Mouse (Mus musculus) embryonic fibroblast, embryonic 13.5 days (primary cell): ENCODE measurements at regions not wholly inside any gene's neighbourhood (a gene's known extent, or its start where the extent isn't known, plus 50 kb on each side); places are given as distances from the start of the nearest gene placed in this dataset.
"Not testable (repeated sequence)": the region's sequence is repeated elsewhere in the genome, so short reads cannot be mapped to it uniquely, and the experiment has no call there.

Experiments
- H3K27ac ChIP-seq: 2 replicates; pipeline ENCODE4 v1.5.1; 2012; ENCODE audit warnings: low read length, control low read depth, inconsistent platforms; ENCODE audit not compliant: insufficient read depth
- H3K4me1 ChIP-seq: 2 replicates; pipeline ENCODE4 v1.6.1; 2011; ENCODE audit warnings: low read length; ENCODE audit not compliant: control insufficient read depth, insufficient read depth
- H3K4me3 ChIP-seq: 2 replicates; pipeline ENCODE4 v1.5.1; 2011; ENCODE audit warnings: mild to moderate bottlenecking, control low read depth, low read length; ENCODE audit not compliant: insufficient read depth
- CTCF ChIP-seq: IDR thresholded peaks from 2 replicates; pipeline ENCODE4 v1.5.1; 2011; ENCODE audit warnings: mild to moderate bottlenecking, control low read depth, low read length, moderate library complexity, borderline replicate concordance; ENCODE audit not compliant: insufficient read depth
- POLR2A ChIP-seq: IDR thresholded peaks from 2 replicates; pipeline ENCODE4 v1.6.1; 2011; ENCODE audit warnings: low read depth, mild to moderate bottlenecking, control low read depth, low read length, moderate library complexity

DNA sequence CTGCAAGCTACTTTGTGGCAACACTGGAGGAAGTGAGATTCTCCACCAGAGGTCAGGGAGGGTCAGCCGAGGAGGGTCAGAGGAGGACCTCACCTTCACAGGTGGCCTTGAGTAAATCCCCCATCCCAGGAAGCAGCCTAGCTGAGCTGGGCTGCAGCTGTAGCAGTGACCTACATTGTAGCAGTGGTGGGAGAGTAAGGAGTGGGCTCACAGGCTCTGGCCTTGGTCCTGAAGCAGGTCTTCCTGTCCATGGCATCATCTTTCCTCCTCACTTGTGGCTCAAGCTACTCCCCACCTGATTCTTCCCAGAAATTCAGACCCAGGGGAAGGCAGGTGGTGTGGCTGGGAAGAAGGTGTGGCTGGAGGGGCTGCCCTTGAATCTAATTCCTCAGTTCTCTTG is 84.3 kb downstream of the 1810013L24Rik start:
- H3K4me3 ChIP-seq, H3K27ac ChIP-seq, H3K4me1 ChIP-seq: not testable (repeated sequence)

DNA sequence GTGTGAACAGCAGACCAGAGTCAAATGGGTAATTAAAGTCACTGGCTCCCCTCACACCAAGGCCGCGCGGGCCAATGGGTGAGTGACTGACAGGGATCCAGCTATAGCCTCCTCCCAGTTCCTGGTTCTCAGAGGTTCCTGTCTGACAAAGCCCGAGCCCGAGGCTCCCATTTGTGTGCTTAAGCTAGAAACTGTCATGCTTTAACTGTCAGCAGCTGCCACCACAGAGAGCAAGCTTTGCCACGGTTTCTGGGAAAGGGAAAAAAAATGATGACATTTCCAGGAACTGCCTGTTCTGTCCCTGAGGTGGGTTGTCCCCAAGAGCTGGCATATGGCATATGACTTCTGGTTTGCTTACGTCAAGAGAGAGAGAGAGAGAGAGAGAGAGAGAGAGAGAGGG is 86.2 kb downstream of the 1810013L24Rik start:
- no peak overlapping the region for H3K4me3 ChIP-seq
- no peak overlapping the region for H3K27ac ChIP-seq
- no peaks in the 10 kb centered on the region for H3K4me1 ChIP-seq
- TF ChIP-seq CTCF: no peak
- TF ChIP-seq POLR2A: no peak

DNA sequence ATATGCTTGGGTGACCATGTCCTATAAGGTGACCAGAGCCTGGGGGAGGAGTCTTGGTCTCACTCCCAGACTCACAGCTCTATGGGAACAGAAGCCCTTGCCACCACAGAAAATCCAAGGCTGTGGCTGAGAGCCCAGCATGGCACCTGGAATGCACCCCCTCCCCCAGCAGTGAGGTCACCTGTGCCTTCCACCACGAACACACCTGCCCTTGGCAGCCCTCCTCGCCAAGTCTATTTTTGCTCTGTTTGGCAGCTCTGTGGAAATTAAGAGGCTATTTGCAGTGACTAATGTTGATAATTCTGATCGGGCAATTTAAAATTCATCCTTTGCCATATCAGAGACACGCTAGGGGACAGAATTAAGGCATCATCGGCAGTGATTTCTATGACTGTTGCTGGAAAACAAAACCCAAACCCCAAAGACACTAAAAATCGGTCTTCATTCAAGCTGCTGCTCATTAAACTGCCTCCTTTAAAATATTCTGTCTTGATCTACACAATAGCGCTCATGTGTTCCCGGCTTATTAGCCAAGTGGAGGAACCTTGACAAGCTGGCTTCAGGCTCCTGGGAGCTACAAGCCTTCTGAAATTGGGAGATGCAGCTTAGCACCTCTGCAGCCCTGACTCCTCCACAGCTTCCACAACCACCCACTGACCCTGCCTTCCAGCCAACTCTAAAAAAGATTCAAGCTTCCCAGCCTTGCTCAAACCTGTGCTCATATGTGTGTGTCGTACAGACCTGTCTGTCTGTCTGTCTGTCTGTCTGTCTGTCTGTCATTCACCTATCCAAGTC is 89.0 kb downstream of the 1810013L24Rik start:
- Histone ChIP-seq H3K4me1 (no peaks in the 10 kb centered on the region), H3K4me3 (no peak overlapping the region), H3K27ac (no peak overlapping the region)
- no peak for TF ChIP-seq POLR2A
- TF ChIP-seq CTCF: no peak

DNA sequence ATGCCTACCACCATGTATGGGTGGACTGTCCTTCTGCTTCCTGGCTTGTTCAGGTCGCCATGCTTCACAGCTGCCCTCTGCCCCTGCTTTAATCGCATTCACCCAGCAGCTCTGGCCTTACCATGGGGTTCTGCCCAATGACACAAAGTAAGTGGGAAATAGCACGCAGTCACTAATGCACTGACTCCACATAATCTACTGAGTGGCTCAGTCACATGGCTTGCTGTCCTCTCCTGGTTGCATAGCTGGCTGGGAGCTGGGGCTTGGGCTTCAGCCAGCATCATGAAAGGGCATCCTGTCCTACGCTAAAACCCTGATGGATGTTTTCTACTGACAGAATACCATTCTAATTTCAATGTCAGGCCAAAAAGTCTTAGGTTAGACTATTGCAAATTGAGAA is 94.8 kb downstream of the 1810013L24Rik start:
- Histone ChIP-seq H3K27ac (no peak overlapping the region), H3K4me3 (no peak overlapping the region), H3K4me1 (no peaks in the 10 kb centered on the region)
- TF ChIP-seq POLR2A (no peak), CTCF (no peak)

GRCm38 (mm10) chr16:8931961-8932360 is 102.1 kb downstream of the 1810013L24Rik start:
- TF ChIP-seq POLR2A: no peak
- TF ChIP-seq CTCF: no peak
- Histone ChIP-seq H3K4me3 (no peak overlapping the region), H3K4me1 (no peaks in the 10 kb centered on the region), H3K27ac (no peak overlapping the region)

DNA sequence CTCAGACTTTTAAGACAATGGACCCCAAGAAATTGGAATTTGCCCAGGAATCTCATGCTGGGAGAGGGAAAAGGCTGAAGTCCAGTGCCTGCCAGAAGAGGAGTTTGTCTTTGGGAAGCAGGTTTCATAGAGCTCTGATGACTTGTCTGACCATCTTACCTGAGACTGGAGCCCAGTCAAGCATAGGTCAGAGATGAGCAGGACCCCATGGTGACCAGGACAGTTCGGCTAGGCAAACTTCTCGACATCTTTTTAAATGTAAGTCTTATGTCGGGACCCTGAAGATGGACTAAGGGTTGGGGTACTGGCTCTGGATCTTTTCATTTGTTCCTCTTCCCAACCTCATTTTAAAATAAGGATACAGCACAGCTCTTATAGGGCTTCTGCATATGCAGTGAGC is 103.2 kb downstream of the 1810013L24Rik start:
- Histone ChIP-seq H3K4me1 (no peaks in the 10 kb centered on the region; the same call in 1 of the 2 replicates), H3K27ac (no peak overlapping the region), H3K4me3 (no peak overlapping the region)
- TF ChIP-seq POLR2A: no peak
- no peak for TF ChIP-seq CTCF

DNA sequence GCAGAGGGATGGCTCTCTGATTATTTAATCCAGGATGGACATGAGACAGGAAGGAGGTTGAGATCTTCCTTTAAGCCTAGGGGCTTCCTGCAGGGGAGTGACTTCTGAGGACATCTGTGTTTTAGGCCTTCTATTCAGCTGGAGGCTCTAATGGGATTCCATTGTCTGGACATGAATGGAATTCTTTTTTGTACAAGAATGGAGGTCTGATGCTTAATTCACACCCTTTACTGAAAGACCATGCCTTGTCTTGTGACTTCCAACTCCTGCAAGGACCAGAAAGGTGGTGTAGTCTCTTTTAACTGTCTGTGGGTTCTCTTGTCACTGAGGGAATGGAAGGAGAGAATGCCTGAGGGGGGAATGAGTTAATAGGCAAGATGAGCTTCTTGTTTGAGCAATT is 106.5 kb downstream of the 1810013L24Rik start:
- H3K4me3 ChIP-seq: no peak overlapping the region
- H3K27ac ChIP-seq: no peak overlapping the region
- no peak for TF ChIP-seq POLR2A
- H3K4me1 ChIP-seq: no peaks in the 10 kb centered on the region; the same call in 1 of the 2 replicates

DNA sequence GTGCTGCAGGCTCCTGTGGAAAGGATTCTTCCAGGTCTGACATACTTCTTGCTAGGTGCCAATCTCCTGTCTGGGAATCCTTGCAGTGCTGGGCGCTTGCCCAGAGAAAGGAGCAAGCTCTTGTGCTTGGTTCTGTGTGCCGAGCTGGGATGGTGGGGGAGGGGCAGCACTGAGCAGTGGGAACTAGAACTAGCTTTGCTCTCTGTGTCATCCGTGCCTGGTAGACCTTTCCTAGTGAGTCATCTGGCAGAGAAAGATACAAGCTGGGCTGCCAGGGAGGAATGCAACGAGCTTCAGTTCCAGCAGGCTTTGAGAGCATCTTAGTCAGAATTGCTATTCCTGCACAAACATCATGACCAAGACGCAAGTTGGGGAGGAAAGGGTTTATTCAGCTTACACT is 108.6 kb downstream of the 1810013L24Rik start:
- no peak overlapping the region for H3K4me3 ChIP-seq
- TF ChIP-seq POLR2A (no peak), CTCF (no peak)
- H3K4me1 ChIP-seq: no peaks in the 10 kb centered on the region; the same call in 1 of the 2 replicates
- no peak overlapping the region for H3K27ac ChIP-seq

GRCm38 (mm10) chr16:8939136-8939535 is 109.2 kb downstream of the 1810013L24Rik start:
- no peaks in the 10 kb centered on the region; the same call in 1 of the 2 replicates for H3K4me1 ChIP-seq
- no peak overlapping the region for H3K4me3 ChIP-seq
- TF ChIP-seq POLR2A (no peak), CTCF (no peak)
- H3K27ac ChIP-seq: no peak overlapping the region

GRCm38 (mm10) chr16:8944412-8945102 is 114.7 kb downstream of the 1810013L24Rik start:
- TF ChIP-seq CTCF: no peak
- no peak for TF ChIP-seq POLR2A
- Histone ChIP-seq H3K4me3 (no peak overlapping the region), H3K4me1 (no peaks in the 10 kb centered on the region), H3K27ac (no peak overlapping the region)

DNA sequence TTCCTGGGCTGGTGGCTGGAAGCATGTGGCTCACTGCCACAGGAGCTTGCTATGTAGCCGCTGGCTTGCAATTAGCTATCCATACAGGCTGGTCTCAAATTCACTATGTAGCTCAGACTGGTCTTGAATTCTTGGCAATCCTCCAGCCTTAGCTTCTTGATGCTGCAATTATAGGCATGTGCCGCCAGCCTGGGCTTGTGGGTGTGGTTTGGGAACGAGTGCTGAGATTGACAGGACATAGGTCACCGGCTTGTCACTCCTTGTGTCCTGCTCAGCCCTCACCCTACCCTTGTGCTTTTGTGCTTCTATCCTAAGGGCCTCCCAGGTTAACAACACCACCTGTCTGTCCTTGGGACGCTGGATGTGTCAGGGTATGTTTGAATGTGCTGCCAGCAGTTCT is 117.9 kb downstream of the 1810013L24Rik start:
- no peak overlapping the region for H3K4me3 ChIP-seq
- no peaks in the 10 kb centered on the region for H3K4me1 ChIP-seq
- no peak for TF ChIP-seq POLR2A
- TF ChIP-seq CTCF: no peak
- no peak overlapping the region for H3K27ac ChIP-seq
